Mouse (Mus musculus): ENCODE measurements around the gene Art5. TPM values are rescaled to one million over a fixed set of nuclear protein-coding genes. Genes with fewer than 3 reads are reported as not detected.

The Art5 gene
- total and polyA plus RNA-seq, 3 experiments: 0.85 to 3.9 (median 2.7) TPM

DNA sequence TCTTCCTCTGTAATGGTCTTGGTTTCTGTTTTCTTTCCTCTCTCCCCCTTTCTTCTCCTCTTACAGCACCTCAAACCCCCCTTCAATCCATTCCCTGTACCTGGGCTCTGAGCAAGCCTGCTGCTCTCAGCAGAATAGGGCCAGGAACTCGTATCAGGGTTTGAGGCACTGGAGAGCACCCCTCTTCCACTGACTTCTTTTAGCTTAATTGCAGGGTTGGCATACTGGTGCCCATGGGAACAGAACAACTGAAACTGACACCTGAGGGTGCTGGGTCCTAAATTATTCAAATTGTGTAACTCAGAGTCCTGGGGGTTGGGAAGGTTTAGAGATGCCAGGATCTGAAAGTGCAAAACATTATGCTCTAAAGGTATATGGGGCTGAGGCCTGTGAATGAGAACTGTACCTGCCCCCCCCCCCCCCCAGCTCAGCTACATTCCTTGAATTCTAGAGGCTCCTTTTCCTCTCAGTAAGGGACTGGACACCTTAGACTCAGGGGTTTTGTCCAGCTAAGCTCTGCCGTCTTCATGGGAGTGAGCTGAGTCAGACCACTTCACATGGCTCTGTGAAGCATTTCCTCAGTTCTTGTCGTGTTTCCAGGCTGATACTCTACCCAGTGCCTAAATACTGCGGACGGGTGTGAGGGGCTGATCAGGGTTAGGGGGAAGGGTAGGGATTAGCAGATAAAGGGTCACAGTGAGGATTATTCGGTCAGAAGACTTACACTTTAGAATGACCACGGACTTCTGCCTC is 7.5 kb upstream of the Art5 start, which contains the start of gene Chrna10:
Gene Chrna10 (minus strand): TSS at position 250 of the 753 bp plus-strand sequence.
- no peaks in the 10 kb centered on the region for H3K9me3 ChIP-seq (replicated peaks; ENCODE audit: low read length)
- in situ Hi-C loops (cut with MboI; ENCODE audit: low pct_ligation_motif_present, low pct_unique_long_range_greater_than_20kb, low sequenced_read_pairs) (no loop called here), dilution Hi-C loops (cut with MboI; ENCODE audit: extremely low pct_ligation_motif_present, extremely low pct_unique_long_range_greater_than_20kb, low sequenced_read_pairs) (no loop called here)
- H3K9ac ChIP-seq (ENCODE audit: insufficient read depth, low read depth): no peak within 1 kb of the TSS
- H3K4me2 ChIP-seq (ENCODE audit: insufficient read depth, low read depth, poor library complexity, severe bottlenecking): no peak within 1 kb of the TSS
- peaks cover 25 to 36% of the 10 kb centered on the region in 2 experiments for H3K36me3 ChIP-seq (replicated peaks in 1 of 2; ENCODE audit: control insufficient read depth in 1 of 2, insufficient read depth in 1 of 2, low read length in 1 of 2)
- H3K4me3 ChIP-seq (replicated peaks in 1 of 3; ENCODE audit: low read depth in 2 of 3, low read length in 2 of 3, poor library complexity in 1 of 3): no peak within 1 kb of the TSS
- no peaks in the 10 kb centered on the region for H3K79me2 ChIP-seq (replicated peaks; ENCODE audit: control insufficient read depth, extremely low read depth, insufficient read depth, poor library complexity, severe bottlenecking)
- H3K27ac ChIP-seq (ENCODE audit: insufficient read depth, low read depth): no peak within 1 kb of the TSS
- no peak for TF ChIP-seq POLR2AphosphoS2 (IDR thresholded peaks at IDR 0.05; ENCODE audit: low read depth, low read length)
- H3K4me1 ChIP-seq (ENCODE audit: control insufficient read depth in 1 of 2, insufficient read depth in 2 of 2): peaks cover 2 to 21% of the 10 kb centered on the region in 2 experiments; a peak in 3 of 4 replicates
- H3K27me3 ChIP-seq (replicated peaks): no peaks in the 10 kb centered on the region
- DNase-seq (ENCODE audit: extremely low read depth): peak; percentile 9

GRCm38 (mm10) chr7:102113151-102113729 is 4.0 kb upstream of the Art5 start:
- H3K4me1 ChIP-seq (ENCODE audit: control insufficient read depth in 1 of 2, insufficient read depth in 2 of 2): peaks cover 2 to 21% of the 10 kb centered on the region in 2 experiments; a peak in 3 of 4 replicates
- H3K27ac ChIP-seq (ENCODE audit: insufficient read depth, low read depth): no peak overlapping the region
- H3K36me3 ChIP-seq (replicated peaks in 1 of 2; ENCODE audit: control insufficient read depth in 1 of 2, insufficient read depth in 1 of 2, low read length in 1 of 2): peaks cover 0 to 3% of the 10 kb centered on the region in 2 experiments
- no peak overlapping the region for H3K9ac ChIP-seq (ENCODE audit: insufficient read depth, low read depth)
- no peak overlapping the region for H3K4me2 ChIP-seq (ENCODE audit: insufficient read depth, low read depth, poor library complexity, severe bottlenecking)
- no peaks in the 10 kb centered on the region for H3K79me2 ChIP-seq (replicated peaks; ENCODE audit: control insufficient read depth, extremely low read depth, insufficient read depth, poor library complexity, severe bottlenecking)
- TF ChIP-seq MYC (IDR thresholded peaks at IDR 0.05; ENCODE audit: low read depth, low read length) (no peak), NELFE (IDR thresholded peaks at IDR 0.05; ENCODE audit: low read depth, low read length) (no peak)
- DNase-seq (ENCODE audit: extremely low read depth): no peak
- H3K4me3 ChIP-seq (replicated peaks in 1 of 3; ENCODE audit: low read depth in 2 of 3, low read length in 2 of 3, poor library complexity in 1 of 3): no peak overlapping the region
- H3K27me3 ChIP-seq (replicated peaks): no peaks in the 10 kb centered on the region
- H3K9me3 ChIP-seq (replicated peaks; ENCODE audit: low read length): no peaks in the 10 kb centered on the region
- in situ Hi-C loops (cut with MboI; ENCODE audit: low pct_ligation_motif_present, low pct_unique_long_range_greater_than_20kb, low sequenced_read_pairs): no loop called here
- dilution Hi-C loops (cut with MboI; ENCODE audit: extremely low pct_ligation_motif_present, extremely low pct_unique_long_range_greater_than_20kb, low sequenced_read_pairs): no loop called here

- no peak overlapping the region for H3K27ac ChIP-seq (ENCODE audit: insufficient read depth, low read depth)
- no peaks in the 10 kb centered on the region for H3K27me3 ChIP-seq (replicated peaks)
- H3K4me2 ChIP-seq (ENCODE audit: insufficient read depth, low read depth, poor library complexity, severe bottlenecking): no peak overlapping the region
- H3K36me3 ChIP-seq (replicated peaks in 1 of 2; ENCODE audit: control insufficient read depth in 1 of 2, insufficient read depth in 1 of 2, low read length in 1 of 2): no peaks in the 10 kb centered on the region
- in situ Hi-C loops (cut with MboI; ENCODE audit: low pct_ligation_motif_present, low pct_unique_long_range_greater_than_20kb, low sequenced_read_pairs) (no loop called here), dilution Hi-C loops (cut with MboI; ENCODE audit: extremely low pct_ligation_motif_present, extremely low pct_unique_long_range_greater_than_20kb, low sequenced_read_pairs) (no loop called here)
- H3K79me2 ChIP-seq (replicated peaks; ENCODE audit: control insufficient read depth, extremely low read depth, insufficient read depth, poor library complexity, severe bottlenecking): no peaks in the 10 kb centered on the region
- no peak overlapping the region for H3K4me3 ChIP-seq (replicated peaks in 1 of 3; ENCODE audit: low read depth in 2 of 3, low read length in 2 of 3, poor library complexity in 1 of 3)
- H3K9me3 ChIP-seq (replicated peaks; ENCODE audit: low read length): no peaks in the 10 kb centered on the region
- no peak for TF ChIP-seq PAX5 (IDR thresholded peaks at IDR 0.05; ENCODE audit: low read length)
- no peak for TF ChIP-seq ZNF384 (IDR thresholded peaks at IDR 0.05; ENCODE audit: low read depth, low read length)
- TF ChIP-seq RAD21 (IDR thresholded peaks at IDR 0.05; ENCODE audit: low read depth, low read length): no peak
- no peak for TF ChIP-seq NRF1 (IDR thresholded peaks at IDR 0.05; ENCODE audit: low read depth, low read length)
- TF ChIP-seq JUND (conservative IDR thresholded peaks at IDR 0.05; ENCODE audit: low read depth, low read length): no peak
- no peak for TF ChIP-seq POLR2A (IDR thresholded peaks at IDR 0.05; ENCODE audit: low read depth, low read length)
- no peak for TF ChIP-seq BHLHE40 (IDR thresholded peaks at IDR 0.05; ENCODE audit: low read depth, low read length)
- TF ChIP-seq MAZ (IDR thresholded peaks at IDR 0.05; ENCODE audit: low read depth, low read length): no peak
- no peak for TF ChIP-seq JUN (IDR thresholded peaks at IDR 0.05; ENCODE audit: insufficient read depth, low read depth, low read length)
- TF ChIP-seq MAX (IDR thresholded peaks at IDR 0.05; ENCODE audit: low read length): no peak
- no peak for TF ChIP-seq EP300 (IDR thresholded peaks at IDR 0.05; ENCODE audit: low read length)
- TF ChIP-seq NELFE (IDR thresholded peaks at IDR 0.05; ENCODE audit: low read depth, low read length): no peak
- no peak for DNase-seq (ENCODE audit: extremely low read depth)
- H3K4me1 ChIP-seq (ENCODE audit: control insufficient read depth in 1 of 2, insufficient read depth in 2 of 2): peaks cover 2 to 5% of the 10 kb centered on the region in 2 experiments; a peak in 1 of 4 replicates
- no peak overlapping the region for H3K9ac ChIP-seq (ENCODE audit: insufficient read depth, low read depth)
Observed at GRCm38 (mm10) chr7:102109746-102110145, 457 bp upstream of the Art5 start.
